Mouse (Mus musculus) neural tube, embryonic 14.5 days (tissue): Measurements from ENCODE around the gene Hcst. TPM values are rescaled to one million over a fixed set of nuclear protein-coding genes. Genes with fewer than 3 reads are reported as not detected.

Experiments
- ATAC-seq: fragments of 200-750 bp; cut with Nextera tagmentation; 2 replicates; pipeline ENCODE4 v1.8.0; 2017; ENCODE audit warnings: low read depth, mild to moderate bottlenecking, moderate TSS enrichment, moderate library complexity
- H3K27ac ChIP-seq: fragments of 300-500 bp; sonication (generic); 2 replicates; pipeline ENCODE4 v1.5.1; 2014; ENCODE audit warnings: low read depth, mild to moderate bottlenecking, control low read depth, low read length, moderate library complexity, mixed read lengths
- H3K27me3 ChIP-seq: fragments of 300-500 bp; sonication (generic); 2 replicates; pipeline ENCODE4 v1.6.1; 2014; ENCODE audit warnings: low read length; ENCODE audit not compliant: control insufficient read depth, insufficient read depth
- H3K36me3 ChIP-seq: fragments of 300-500 bp; sonication (generic); 2 replicates; pipeline ENCODE4 v1.6.1; 2014; ENCODE audit warnings: low read length, mixed read lengths; ENCODE audit not compliant: control insufficient read depth, insufficient read depth
- H3K4me1 ChIP-seq: fragments of 300-500 bp; sonication (generic); 2 replicates; pipeline ENCODE4 v1.6.1; 2014; ENCODE audit warnings: low read length; ENCODE audit not compliant: control insufficient read depth, insufficient read depth
- H3K4me2 ChIP-seq: fragments of 300-500 bp; sonication (generic); 2 replicates; pipeline ENCODE4 v1.6.1; 2014; ENCODE audit warnings: mild to moderate bottlenecking, low read depth, low read length, control low read depth
- H3K4me3 ChIP-seq: fragments of 300-500 bp; sonication (generic); 2 replicates; pipeline ENCODE4 v1.5.1; 2014; ENCODE audit warnings: low read depth, low read length, control low read depth, mixed read lengths
- H3K9ac ChIP-seq: fragments of 300-500 bp; sonication (generic); replicated peaks from 2 replicates; pipeline ENCODE4 v1.6.1; 2014; ENCODE audit warnings: low read depth, mild to moderate bottlenecking, control low read depth, low read length, mixed read lengths
- H3K9me3 ChIP-seq: fragments of 300-500 bp; sonication (generic); 2 replicates; pipeline ENCODE4 v1.6.1; 2016; ENCODE audit warnings: low read length; ENCODE audit not compliant: control insufficient read depth
- WGBS: fragments of 180-500 bp; shearing (Covaris S2); extraction: QIAGEN DNeasy Blood & Tissue Kit; methylation state at CpG from one replicate; pipeline ENCODE4 v1.1.7; 2014; 5-methylcytosine and 5-hydroxymethylcytosine counted together
- polyA plus RNA-seq: library from polyadenylated mRNA; unstranded; fragments of >200 nt; fragmentation: Nextera tagmentation; extraction: Ambion mirVana; gene quantifications from 2 replicates; pipeline ENCODE4 v1.2.1, GENCODE M21; 2014

Gene Hcst
- polyA plus RNA-seq, 1 experiment from 2014 or later = not detected

DNA sequence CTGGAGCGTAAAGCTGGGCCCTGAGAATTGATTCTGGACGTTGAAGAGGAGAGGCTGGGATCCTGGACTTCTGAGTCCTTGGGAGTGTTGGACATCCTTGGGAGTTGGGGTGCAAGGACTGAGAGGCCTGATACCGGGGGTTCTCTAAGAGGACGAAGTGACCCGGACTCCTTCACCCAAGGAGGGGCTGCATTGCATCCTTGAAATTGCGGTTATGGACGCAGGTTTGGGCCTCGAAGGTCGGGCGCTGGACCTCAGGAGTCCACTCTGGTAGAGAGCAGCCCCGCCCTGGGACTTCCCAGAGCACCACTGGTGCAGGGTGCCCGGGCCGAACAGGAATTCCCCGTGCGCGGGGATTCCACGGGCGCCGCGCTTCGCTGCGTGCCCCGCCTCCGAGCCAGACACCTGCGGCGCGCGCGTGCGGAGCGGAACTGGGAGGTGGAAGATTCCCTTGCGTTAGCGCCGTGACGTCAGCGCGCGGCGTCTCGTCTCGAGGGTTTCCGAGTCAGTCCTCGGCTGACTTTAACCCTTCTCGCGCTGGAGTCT lies 2.3 kb upstream of the Hcst start:
- peak overlapping the region; percentile 63 for H3K9ac ChIP-seq
- whole genome bisulfite sequencing = under 1% methylated on average over 45 of the region's 45 CpGs
- H3K9me3 ChIP-seq = no peaks in the 10 kb centered on the region
- peak overlapping the region; percentile 55 for H3K4me3 ChIP-seq
- 0 out of 2 replicates have a peak, but pooled peaks cover 3% of the 10 kb centered on the region for H3K4me1 ChIP-seq
- no peak overlapping the region for H3K27ac ChIP-seq
- H3K27me3 ChIP-seq = no peaks in the 10 kb centered on the region
- ATAC-seq = peak; percentile 89
- H3K36me3 ChIP-seq = no peaks in the 10 kb centered on the region
- H3K4me2 ChIP-seq = peak overlapping the region; percentile 85

GRCm38 (mm10) chr7:30421175-30421889 lies 1.7 kb upstream of the Hcst start, which contains the start of gene Nfkbid:
Gene Nfkbid, plus strand, starts transcription at chr7:30421732.
- Histone ChIP-seq H3K4me1 (0 out of 2 replicates have a peak, but pooled peaks cover 3% of the 10 kb centered on the region), H3K36me3 (no peaks in the 10 kb centered on the region), H3K4me2 (peak within 1 kb of the TSS; percentile 85), H3K4me3 (peak within 1 kb of the TSS; percentile 55), H3K9ac (peak within 1 kb of the TSS; percentile 63), H3K27ac (no peak within 1 kb of the TSS; the same call in 1 of the 2 replicates), H3K27me3 (no peaks in the 10 kb centered on the region), H3K9me3 (no peaks in the 10 kb centered on the region)
- WGBS = 10% methylated on average over 31 of the region's 31 CpGs
- peak; percentile 7 for ATAC-seq

DNA sequence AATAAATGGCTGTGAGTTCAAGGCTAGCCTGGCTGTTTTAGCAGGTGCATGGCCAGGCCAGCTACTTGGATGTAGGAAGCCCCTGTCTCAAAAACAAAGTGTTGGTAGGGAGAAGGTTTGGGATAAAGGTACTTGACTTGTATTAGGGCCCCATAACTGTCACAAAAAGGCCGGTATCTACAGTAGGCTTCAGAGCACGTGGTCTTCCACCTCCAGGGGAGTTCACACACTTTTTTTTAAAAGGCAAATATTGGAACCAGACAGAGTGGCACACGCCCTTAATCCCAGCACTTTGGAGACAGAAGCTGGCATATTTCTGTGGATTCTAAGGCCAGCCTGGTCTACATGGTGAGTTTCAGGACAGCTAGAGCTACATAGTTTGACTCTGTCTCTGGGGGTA lies 1.0 kb upstream of the Hcst start:
- ATAC-seq = no peak
- no peak overlapping the region for H3K4me2 ChIP-seq
- H3K4me1 ChIP-seq = 0 out of 2 replicates have a peak, but pooled peaks cover 3% of the 10 kb centered on the region
- H3K27ac ChIP-seq = no peak overlapping the region
- H3K9ac ChIP-seq = no peak overlapping the region
- 84% methylated on average over 3 of the region's 3 CpGs for WGBS
- H3K4me3 ChIP-seq = no peak overlapping the region
- no peaks in the 10 kb centered on the region for H3K36me3 ChIP-seq
- H3K9me3 ChIP-seq = no peaks in the 10 kb centered on the region
- H3K27me3 ChIP-seq = no peaks in the 10 kb centered on the region

DNA sequence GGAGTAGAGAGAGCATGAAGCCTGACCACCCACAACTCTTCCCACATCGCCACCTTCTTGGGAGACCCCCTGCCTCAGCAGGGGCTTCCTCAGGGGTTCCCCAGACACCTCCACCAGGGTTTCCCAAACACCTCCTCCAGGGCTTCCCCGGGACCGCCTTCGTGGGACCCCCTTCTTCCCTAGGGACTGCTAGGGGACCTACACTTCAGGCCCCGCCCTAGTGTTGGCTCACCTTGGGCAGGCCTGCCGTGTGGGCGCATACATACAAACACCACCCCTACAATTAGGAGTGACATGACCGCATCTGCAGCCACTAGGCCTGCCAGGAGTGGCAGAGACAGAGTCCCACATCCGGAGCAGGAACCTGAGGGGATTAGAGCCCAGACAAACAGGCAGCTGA lies 1.8 kb downstream of the Hcst start:
- WGBS = 75% methylated on average over 9 of the region's 9 CpGs
- ATAC-seq = no peak
- Histone ChIP-seq H3K4me2 (no peak overlapping the region), H3K4me1 (no peaks in the 10 kb centered on the region), H3K27ac (no peak overlapping the region), H3K9ac (no peak overlapping the region), H3K27me3 (no peaks in the 10 kb centered on the region), H3K4me3 (no peak overlapping the region), H3K9me3 (no peaks in the 10 kb centered on the region), H3K36me3 (no peaks in the 10 kb centered on the region)

DNA sequence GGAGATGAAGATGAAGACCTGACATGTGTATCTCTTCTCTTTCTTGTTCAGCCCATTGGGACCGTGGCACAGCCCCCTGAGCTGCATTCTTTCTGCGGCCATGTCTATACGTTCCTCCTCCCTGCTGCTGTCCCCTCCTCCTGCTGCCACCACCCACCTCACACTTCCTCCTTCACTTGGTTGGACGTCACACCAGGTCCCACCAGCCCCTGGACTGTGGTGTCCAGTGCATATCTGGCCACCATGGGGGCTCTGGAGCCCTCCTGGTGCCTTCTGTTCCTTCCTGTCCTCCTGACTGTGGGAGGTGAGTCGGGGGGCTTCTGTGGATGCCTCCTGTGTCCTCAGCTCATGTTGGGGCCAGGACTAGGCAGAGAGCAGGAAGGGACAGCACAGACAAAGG lies 6.1 kb downstream of the Hcst start, which contains the start of gene Tyrobp:
Gene Tyrobp, plus strand, starts transcription at position 165 of the 400 bp plus-strand sequence.
- H3K9me3 ChIP-seq = no peaks in the 10 kb centered on the region
- no peak within 1 kb of the TSS for H3K27ac ChIP-seq
- H3K36me3 ChIP-seq = no peaks in the 10 kb centered on the region
- H3K4me2 ChIP-seq = no peak within 1 kb of the TSS
- no peaks in the 10 kb centered on the region for H3K4me1 ChIP-seq
- no peak within 1 kb of the TSS for H3K4me3 ChIP-seq
- 73% methylated on average over 5 of the region's 5 CpGs for WGBS
- H3K27me3 ChIP-seq = no peaks in the 10 kb centered on the region
- no peak for ATAC-seq
- no peak within 1 kb of the TSS for H3K9ac ChIP-seq

DNA sequence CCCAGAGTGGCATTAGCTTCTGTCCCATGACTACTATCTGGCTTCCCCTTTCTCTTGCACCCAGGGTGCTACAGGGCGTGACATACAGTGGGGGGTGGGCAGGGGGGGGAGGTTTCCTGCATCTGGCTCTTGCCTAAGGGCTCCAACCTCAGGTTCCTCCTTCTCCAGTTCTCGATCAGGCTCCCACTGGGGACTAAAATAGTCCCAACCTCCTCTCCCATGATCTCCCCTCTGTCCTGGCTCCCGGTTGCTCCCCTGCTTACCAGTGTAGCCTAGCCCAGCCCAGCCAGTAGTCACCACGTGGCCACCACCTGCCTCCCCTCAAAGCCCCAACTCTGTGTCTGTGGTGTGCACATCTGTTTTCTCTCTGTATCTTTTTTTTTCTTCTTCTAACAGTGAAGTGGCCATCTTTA lies 6.9 kb downstream of the Hcst start:
- WGBS = 58% methylated on average over 4 of the region's 4 CpGs
- no peak overlapping the region for H3K27ac ChIP-seq
- H3K4me3 ChIP-seq = no peak overlapping the region
- H3K27me3 ChIP-seq = no peaks in the 10 kb centered on the region
- no peaks in the 10 kb centered on the region for H3K4me1 ChIP-seq
- H3K9me3 ChIP-seq = no peaks in the 10 kb centered on the region
- ATAC-seq = no peak
- H3K36me3 ChIP-seq = no peaks in the 10 kb centered on the region
- H3K4me2 ChIP-seq = no peak overlapping the region
- no peak overlapping the region for H3K9ac ChIP-seq

GRCm38 (mm10) chr7:30411023-30411422 lies 8.6 kb downstream of the Hcst start:
- H3K4me3 ChIP-seq = no peak overlapping the region
- ATAC-seq = no peak
- H3K27me3 ChIP-seq = no peaks in the 10 kb centered on the region
- WGBS = 86% methylated on average over 3 of the region's 3 CpGs
- H3K36me3 ChIP-seq = no peaks in the 10 kb centered on the region
- no peak overlapping the region for H3K9ac ChIP-seq
- H3K9me3 ChIP-seq = no peaks in the 10 kb centered on the region
- no peak overlapping the region for H3K4me2 ChIP-seq
- H3K4me1 ChIP-seq = no peaks in the 10 kb centered on the region
- no peak overlapping the region for H3K27ac ChIP-seq

GRCm38 (mm10) chr7:30409789-30410188 lies 9.9 kb downstream of the Hcst start:
- Histone ChIP-seq H3K4me3 (no peak overlapping the region), H3K9ac (no peak overlapping the region), H3K4me2 (no peak overlapping the region), H3K4me1 (no peaks in the 10 kb centered on the region), H3K27ac (no peak overlapping the region), H3K36me3 (no peaks in the 10 kb centered on the region), H3K27me3 (no peaks in the 10 kb centered on the region), H3K9me3 (no peaks in the 10 kb centered on the region)
- no peak for ATAC-seq
- 67% methylated on average over 2 of the region's 2 CpGs for WGBS

GRCm38 (mm10) chr7:30408639-30409038 lies 11.0 kb downstream of the Hcst start:
- no peak for ATAC-seq
- no peak overlapping the region for H3K9ac ChIP-seq
- no peaks in the 10 kb centered on the region for H3K9me3 ChIP-seq
- 86% methylated on average over 3 of the region's 3 CpGs for WGBS
- H3K4me2 ChIP-seq = no peak overlapping the region
- no peaks in the 10 kb centered on the region for H3K4me1 ChIP-seq
- H3K27me3 ChIP-seq = no peaks in the 10 kb centered on the region
- H3K4me3 ChIP-seq = no peak overlapping the region
- no peaks in the 10 kb centered on the region for H3K36me3 ChIP-seq
- no peak overlapping the region for H3K27ac ChIP-seq
